Mouse (Mus musculus) lung, adult 2 months (tissue): ENCODE measurements around the gene Add3. TPM values are rescaled to one million over a fixed set of nuclear protein-coding genes. Genes with fewer than 3 reads are reported as not detected.
"Not testable (repeated sequence)": the region's sequence is repeated elsewhere in the genome, so short reads cannot be mapped to it uniquely, and the experiment has no call there.

ENCODE experiments used
- DNase-seq: peaks from one replicate; pipeline ENCODE4 v3.0.0; 2022
- H3K4me1 ChIP-seq: fragments of 200-500 bp; 2 replicates; pipeline ENCODE4 v1.6.1; 2011; ENCODE audit warnings: low read length; ENCODE audit not compliant: control insufficient read depth, insufficient read depth
- H3K4me3 ChIP-seq: fragments of 200-500 bp; replicated peaks from 2 replicates; pipeline ENCODE3; 2011; ENCODE audit warnings: low read depth, mild to moderate bottlenecking, control low read depth, low read length; ENCODE audit errors: extremely low read depth
- CTCF ChIP-seq: fragments of 200-500 bp; IDR thresholded peaks from 2 replicates; pipeline ENCODE4 v1.5.1; 2011; ENCODE audit warnings: mild to moderate bottlenecking, low read length, control low read depth; ENCODE audit not compliant: insufficient read depth
- POLR2A ChIP-seq: fragments of 200-500 bp; IDR thresholded peaks from 2 replicates; pipeline ENCODE4 v1.6.1; 2011; ENCODE audit warnings: low read depth, mild to moderate bottlenecking, control low read depth, low read length, borderline replicate concordance; ENCODE audit errors: extremely low read depth
- WGBS: fragments of 180-500 bp; shearing (Covaris S2); methylation state at CpG from one replicate; pipeline ENCODE4 v1.1.7; 2018; 5-methylcytosine and 5-hydroxymethylcytosine counted together
- polyA plus RNA-seq: library from polyadenylated mRNA; depleted of rRNA; stranded (reverse); fragments of >200 nt; gene quantifications from 2 replicates; pipeline ENCODE4 v1.2.3, GENCODE M21; 2012

The Add3 gene
- polyA plus RNA-seq, 1 experiment, result 53.0 TPM

DNA sequence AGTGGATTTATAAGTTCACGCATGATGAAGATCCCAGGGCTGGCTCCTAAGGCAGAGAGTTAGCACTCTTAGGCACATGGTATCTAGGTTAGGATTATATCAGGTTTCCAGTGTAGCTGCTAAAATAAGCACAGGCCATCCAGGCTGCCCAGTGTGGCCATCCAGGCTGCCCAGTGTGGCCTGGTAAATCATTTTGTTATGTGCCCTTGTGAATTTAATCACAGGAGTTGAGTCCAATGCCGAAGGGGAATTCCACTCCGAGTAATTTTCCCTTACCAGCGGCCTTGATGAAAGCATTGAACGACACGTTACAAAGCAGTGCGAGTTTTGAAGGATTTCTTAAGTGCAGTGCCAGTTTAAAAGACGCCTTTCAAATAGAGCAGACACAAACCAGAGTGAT lies 77.6 kb downstream of the Add3 start:
- no peak for TF ChIP-seq POLR2A
- no peak for TF ChIP-seq CTCF
- WGBS, result 89% methylated on average over 8 of the region's 8 CpGs
- no peaks in the 10 kb centered on the region; the same call in none of the 2 replicates for H3K4me1 ChIP-seq
- no peak overlapping the region for H3K4me3 ChIP-seq
- no peak for DNase-seq

GRCm38 (mm10) chr19:53219305-53219704 lies 79.1 kb downstream of the Add3 start:
- Histone ChIP-seq H3K4me3 (no peak overlapping the region), H3K4me1 (no peaks in the 10 kb centered on the region; the same call in none of the 2 replicates)
- no peak for DNase-seq
- TF ChIP-seq POLR2A (no peak), CTCF (no peak)
- 63% methylated on average over 3 of the region's 3 CpGs for WGBS

DNA sequence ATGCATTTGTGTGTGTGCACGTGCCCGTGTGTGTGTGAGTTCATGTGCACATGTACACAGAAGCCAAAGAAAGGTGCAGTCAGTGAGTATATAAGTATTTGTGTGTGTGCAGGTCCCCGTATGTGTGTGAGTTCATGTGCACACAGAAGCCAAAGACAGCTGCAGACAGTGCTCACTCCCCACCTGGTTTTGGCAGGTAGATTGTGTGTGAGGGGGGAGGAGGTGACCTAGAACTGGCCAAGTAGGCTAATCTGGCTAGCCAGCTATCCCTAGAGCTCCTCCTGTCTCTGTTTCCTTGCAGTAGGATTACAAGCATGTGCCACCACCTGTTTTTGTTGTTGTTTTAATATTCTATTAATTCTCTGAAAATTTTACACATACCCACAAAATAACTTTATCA lies 80.9 kb downstream of the Add3 start:
- Histone ChIP-seq H3K4me3 (no peak overlapping the region), H3K4me1 (no peaks in the 10 kb centered on the region)
- no peak for DNase-seq
- WGBS, result 93% methylated on average over 3 of the region's 3 CpGs
- TF ChIP-seq POLR2A (no peak), CTCF (no peak)

DNA sequence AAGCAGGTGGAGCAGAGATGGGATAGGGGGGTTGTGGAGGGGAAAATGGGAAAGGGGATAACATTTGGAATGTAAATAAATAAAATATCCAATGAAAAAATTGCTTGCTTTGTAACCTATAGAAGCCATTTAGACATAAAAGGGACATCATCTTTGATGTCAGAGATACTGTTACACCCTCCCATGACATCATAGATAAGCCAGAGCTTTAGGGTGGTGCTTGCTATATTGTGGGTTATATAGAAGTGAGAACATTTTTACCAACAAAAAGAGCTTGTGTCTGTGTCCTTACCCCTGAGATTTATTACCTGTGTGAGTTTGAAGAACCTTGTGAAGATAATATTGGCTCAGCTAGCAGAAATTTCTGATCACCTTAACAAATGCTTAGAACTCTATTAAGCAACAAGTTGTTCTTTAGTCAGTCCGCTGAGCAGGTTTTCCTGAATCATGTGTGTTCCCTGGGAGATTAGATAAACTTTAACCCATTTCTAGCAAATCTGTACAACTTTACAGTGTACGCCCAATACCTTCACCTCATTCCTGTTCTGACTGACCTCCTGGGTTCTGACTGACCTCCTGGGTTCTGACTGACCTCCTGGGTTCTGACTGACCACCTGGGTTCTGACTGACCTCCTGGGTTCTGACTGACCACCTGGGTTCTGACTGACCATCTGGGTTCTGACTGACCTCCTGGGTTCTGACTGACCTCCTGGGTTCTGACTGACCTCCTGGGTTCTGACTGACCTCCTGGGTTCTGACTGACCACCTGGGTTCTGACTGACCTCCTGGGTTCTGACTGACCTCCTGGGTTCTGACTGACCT lies 85.2 kb downstream of the Add3 start:
- H3K4me3 ChIP-seq, H3K4me1 ChIP-seq, DNase-seq: not testable (repeated sequence)
- 67% methylated on average over 2 of the region's 2 CpGs for WGBS

- peaks cover 2% of the 10 kb centered on the region; the same call in 1 of the 2 replicates for H3K4me1 ChIP-seq
- WGBS, result 82% methylated on average over 13 of the region's 13 CpGs
- H3K4me3 ChIP-seq, result no peak overlapping the region
- no peak for DNase-seq
- TF ChIP-seq POLR2A (no peak), CTCF (no peak)
Measured at GRCm38 (mm10) chr19:53226651-53227050, 86.4 kb downstream of the Add3 start.

DNA sequence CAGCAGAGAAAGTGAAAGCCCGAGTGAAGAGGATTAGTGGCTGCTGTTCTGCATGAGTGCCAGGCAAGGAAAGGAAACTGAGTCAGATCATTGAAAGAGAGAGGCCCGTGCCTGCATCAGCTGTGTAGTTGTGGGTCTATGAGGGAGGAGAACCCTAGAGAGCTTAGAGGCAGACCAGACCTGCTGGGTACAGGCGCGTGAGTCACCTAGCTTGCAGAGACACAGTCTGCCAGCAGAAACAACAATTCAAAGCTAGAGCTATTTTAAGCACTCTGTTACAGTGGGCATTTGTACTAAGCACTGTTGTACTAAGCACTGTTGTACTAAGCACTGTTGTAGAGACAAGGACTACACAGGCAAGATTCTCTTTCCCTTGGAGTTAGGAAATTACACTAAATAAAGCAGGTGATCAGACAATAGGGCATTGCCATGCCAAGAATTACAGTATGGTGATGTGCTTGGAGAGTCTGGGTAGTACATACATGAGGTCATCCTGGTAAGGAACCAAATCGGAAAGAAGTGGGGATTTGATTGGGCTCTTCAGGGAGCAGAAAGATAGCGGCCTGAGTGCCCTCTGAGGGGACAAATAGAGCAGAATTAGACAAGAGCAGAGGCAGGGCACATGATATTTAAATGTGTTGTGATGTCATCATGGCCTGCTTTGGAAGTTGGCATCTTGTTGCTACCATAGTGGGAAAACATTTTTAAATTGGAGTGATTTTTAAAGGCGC lies 88.0 kb downstream of the Add3 start:
- peaks cover 2% of the 10 kb centered on the region; the same call in 1 of the 2 replicates for H3K4me1 ChIP-seq
- TF ChIP-seq CTCF (no peak), POLR2A (no peak)
- no peak for DNase-seq
- H3K4me3 ChIP-seq, result no peak overlapping the region
- WGBS, result 64% methylated on average over 7 of the region's 7 CpGs

- peaks cover 2% of the 10 kb centered on the region; the same call in 1 of the 2 replicates for H3K4me1 ChIP-seq
- TF ChIP-seq CTCF, result no peak
- TF ChIP-seq POLR2A, result no peak
- DNase-seq, result no peak
- 77% methylated on average over 11 of the region's 11 CpGs for WGBS
- no peak overlapping the region for H3K4me3 ChIP-seq
Measured at GRCm38 (mm10) chr19:53230942-53231815, 90.9 kb downstream of the Add3 start.

DNA sequence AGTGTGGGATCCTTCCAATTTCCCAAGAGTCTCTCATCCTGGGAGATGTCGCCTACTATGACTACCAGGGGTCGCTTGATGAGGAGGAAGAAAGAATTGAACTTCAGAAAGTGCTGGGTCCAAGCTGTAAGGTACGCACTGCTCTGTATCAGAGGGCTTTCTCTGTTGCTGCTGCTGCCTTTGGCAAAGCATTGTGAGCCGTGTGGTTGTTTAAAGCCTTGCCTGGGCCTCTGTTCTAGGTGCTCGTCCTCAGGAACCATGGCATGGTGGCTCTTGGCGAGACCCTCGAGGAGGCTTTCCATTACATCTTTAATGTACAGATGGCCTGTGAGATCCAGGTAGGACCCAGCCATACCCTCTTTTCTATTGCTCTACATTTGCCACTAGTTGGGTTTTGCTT lies 93.3 kb downstream of the Add3 start:
- no peak overlapping the region for H3K4me3 ChIP-seq
- no peaks in the 10 kb centered on the region; the same call in 1 of the 2 replicates for H3K4me1 ChIP-seq
- 92% methylated on average over 7 of the region's 7 CpGs for WGBS
- TF ChIP-seq CTCF (no peak), POLR2A (no peak)
- DNase-seq, result no peak

DNA sequence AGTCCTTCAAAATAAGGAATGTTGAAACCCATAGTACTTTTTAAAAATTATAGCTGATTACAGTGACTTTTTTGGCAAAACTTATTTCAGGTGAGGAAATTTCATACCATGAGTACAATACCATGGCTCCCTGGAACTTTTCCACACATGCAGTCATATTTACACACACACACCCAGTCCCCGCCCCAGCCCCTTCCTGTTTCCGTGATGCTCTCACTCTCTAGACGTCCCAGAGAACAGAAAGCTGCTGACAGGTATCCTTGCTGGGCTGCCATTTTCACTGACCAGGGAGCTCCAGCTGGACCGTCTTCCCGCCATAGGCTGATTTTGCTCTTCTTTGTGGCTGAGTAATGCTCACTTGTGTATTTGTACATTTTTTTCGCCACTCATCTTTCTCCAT lies 101.6 kb downstream of the Add3 start:
- WGBS, result 65% methylated on average over 6 of the region's 6 CpGs
- no peak for DNase-seq
- TF ChIP-seq POLR2A (no peak), CTCF (no peak)
- Histone ChIP-seq H3K4me1 (no peaks in the 10 kb centered on the region; the same call in 1 of the 2 replicates), H3K4me3 (no peak overlapping the region)
